Mouse (Mus musculus) kidney, postnatal 36 days (tissue): ENCODE data around the gene Hipk1.

Experiments
- DNase-seq, 2 experiments: peaks; one replicate each; pipeline ENCODE4 v3.0.0; 2021 to 2022; ENCODE audit warnings: mixed read lengths in 2 of 2

Gene Hipk1

GRCm38 (mm10) chr3:103745001-103745770 is 46.2 kb downstream of the Hipk1 start:
- no peak for DNase-seq

- no peak for DNase-seq
These were observed 48.2 kb downstream of the Hipk1 start for GRCm38 (mm10) chr3:103743208-103743607.

GRCm38 (mm10) chr3:103740342-103740741 is 51.0 kb downstream of the Hipk1 start:
- DNase-seq, result no peak

GRCm38 (mm10) chr3:103739329-103739728 is 52.0 kb downstream of the Hipk1 start, which contains the start of gene Gm10964:
Gm10964 (plus strand) TSS chr3:103739366.
- no peak for DNase-seq

- DNase-seq, result peak; percentile 83 to 94
These were observed 53.4 kb downstream of the Hipk1 start, which contains the start of gene Olfml3 for GRCm38 (mm10) chr3:103737778-103738571. Olfml3 (minus strand) TSS chr3:103738001.

GRCm38 (mm10) chr3:103737061-103737754 is 54.2 kb downstream of the Hipk1 start:
- DNase-seq, result peak in 1 of 2 experiments; percentile 65

- no peak for DNase-seq
These were observed 55.4 kb downstream of the Hipk1 start for GRCm38 (mm10) chr3:103735776-103736600.

- peak; percentile 25 to 34 for DNase-seq
These were observed 56.5 kb downstream of the Hipk1 start for GRCm38 (mm10) chr3:103734696-103735519.

GRCm38 (mm10) chr3:103733799-103734695 is 57.3 kb downstream of the Hipk1 start:
- no peak for DNase-seq

GRCm38 (mm10) chr3:103733176-103733575 is 58.2 kb downstream of the Hipk1 start:
- DNase-seq, result no peak

GRCm38 (mm10) chr3:103732116-103732515 is 59.2 kb downstream of the Hipk1 start:
- DNase-seq, result no peak

- DNase-seq, result no peak
These were observed 61.5 kb downstream of the Hipk1 start for GRCm38 (mm10) chr3:103729850-103730249.

GRCm38 (mm10) chr3:103727813-103728326 is 63.5 kb downstream of the Hipk1 start:
- DNase-seq, result no peak

GRCm38 (mm10) chr3:103726642-103727041 is 64.7 kb downstream of the Hipk1 start:
- DNase-seq, result no peak

- peak in 1 of 2 experiments; percentile 33 for DNase-seq
These were observed 67.2 kb downstream of the Hipk1 start for GRCm38 (mm10) chr3:103724137-103724536.

- no peak for DNase-seq
These were observed 72.6 kb downstream of the Hipk1 start for GRCm38 (mm10) chr3:103718728-103719127.

- DNase-seq, result no peak
These were observed 74.3 kb downstream of the Hipk1 start for GRCm38 (mm10) chr3:103716774-103717760.
